Mouse (Mus musculus) C2C12 (cell line): ENCODE measurements around the gene Gm42372. TPM values are rescaled to one million over a fixed set of nuclear protein-coding genes. Genes with fewer than 3 reads are reported as not detected.

Experiments
- H3K27me3 ChIP-seq: one replicate; pipeline ENCODE4 v1.6.1; 2011; ENCODE audit not compliant: control insufficient read depth, insufficient read depth, insufficient read length
- H3K36me3 ChIP-seq: one replicate; pipeline ENCODE4 v1.6.1; 2011; ENCODE audit not compliant: control insufficient read depth, insufficient read depth
- H3K4me3 ChIP-seq: one replicate; pipeline ENCODE4 v1.5.1; 2011; ENCODE audit warnings: mild to moderate bottlenecking, control low read depth; ENCODE audit not compliant: poor library complexity, insufficient read depth, severe bottlenecking
- H3K79me2 ChIP-seq: one replicate; pipeline ENCODE4 v1.6.1; 2011; ENCODE audit not compliant: control insufficient read depth, insufficient read depth
- H3K79me3 ChIP-seq: one replicate; pipeline ENCODE4 v1.6.1; 2011; ENCODE audit warnings: low read depth, control low read depth
- H3ac ChIP-seq: one replicate; pipeline ENCODE3; 2011; ENCODE audit warnings: low read depth; ENCODE audit not compliant: control insufficient read depth, insufficient read length
- CEBPB ChIP-seq: IDR thresholded peaks from one replicate; pipeline ENCODE4 v1.6.1; 2011; ENCODE audit warnings: low read depth, mild to moderate bottlenecking, control low read depth, moderate library complexity
- CTCF ChIP-seq: IDR thresholded peaks from one replicate; pipeline ENCODE4 v1.5.1; 2011; ENCODE audit not compliant: control insufficient read depth, insufficient read depth, insufficient read length
- FOSL1 ChIP-seq: IDR thresholded peaks from one replicate; pipeline ENCODE4 v1.8.0; 2011; ENCODE audit warnings: mild to moderate bottlenecking, low read length; ENCODE audit not compliant: poor library complexity, insufficient read depth, severe bottlenecking
- MAX ChIP-seq: IDR thresholded peaks from one replicate; pipeline ENCODE4 v1.6.1; 2011; ENCODE audit warnings: mild to moderate bottlenecking, control low read depth
- MYOD1 ChIP-seq: IDR thresholded peaks from one replicate; pipeline ENCODE4 v1.6.1; 2011; ENCODE audit warnings: low read depth; ENCODE audit not compliant: control insufficient read depth, insufficient read length
- MYOG ChIP-seq: IDR thresholded peaks from one replicate; pipeline ENCODE4 v1.6.1; 2011; ENCODE audit not compliant: control insufficient read depth, insufficient read length; ENCODE audit errors: extremely low read depth
- USF1 ChIP-seq: IDR thresholded peaks from one replicate; pipeline ENCODE4 v1.6.1; 2011; ENCODE audit warnings: low read depth, mild to moderate bottlenecking, control low read depth, moderate library complexity
- polyA plus RNA-seq: library from polyadenylated mRNA; unstranded; fragments of >200 nt; fragmentation: generic; extraction: Trizol; gene quantifications from one replicate; pipeline ENCODE4 v1.2.1, GENCODE M21; 2012; ENCODE audit warnings: missing spikeins

The Gm42372 gene
- polyA plus RNA-seq, 1 experiment, result not detected

DNA sequence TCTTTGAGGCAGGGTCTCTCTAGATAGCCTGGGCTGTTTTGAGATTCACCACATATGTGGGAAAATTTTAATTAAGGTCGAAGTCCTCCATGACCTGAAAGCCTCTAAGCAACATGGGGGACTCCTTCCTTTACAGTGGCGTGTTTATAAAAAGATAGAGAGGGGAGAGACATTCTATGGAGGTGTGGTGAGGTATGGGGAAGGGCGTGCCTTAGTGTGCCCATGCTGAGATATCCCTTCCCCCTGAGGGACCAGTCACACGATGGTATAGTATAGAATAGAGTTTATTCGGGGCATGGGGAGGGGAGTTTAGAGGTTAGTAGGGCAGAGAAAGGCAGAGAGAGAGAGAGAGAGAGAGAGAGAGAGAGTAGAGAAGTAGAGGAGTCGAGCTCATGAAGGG, 4.7 kb upstream of the Gm42372 start:
- H3K4me3 ChIP-seq, result no peak overlapping the region
- no peaks in the 10 kb centered on the region for H3K36me3 ChIP-seq
- no peaks in the 10 kb centered on the region for H3K79me3 ChIP-seq
- H3K79me2 ChIP-seq, result no peaks in the 10 kb centered on the region
- H3ac ChIP-seq, result no peak overlapping the region
- TF ChIP-seq MYOD1 (no peak), FOSL1 (no peak), MAX (no peak), CEBPB (no peak), USF1 (no peak), MYOG (no peak), CTCF (no peak)
- H3K27me3 ChIP-seq, result no peaks in the 10 kb centered on the region

DNA sequence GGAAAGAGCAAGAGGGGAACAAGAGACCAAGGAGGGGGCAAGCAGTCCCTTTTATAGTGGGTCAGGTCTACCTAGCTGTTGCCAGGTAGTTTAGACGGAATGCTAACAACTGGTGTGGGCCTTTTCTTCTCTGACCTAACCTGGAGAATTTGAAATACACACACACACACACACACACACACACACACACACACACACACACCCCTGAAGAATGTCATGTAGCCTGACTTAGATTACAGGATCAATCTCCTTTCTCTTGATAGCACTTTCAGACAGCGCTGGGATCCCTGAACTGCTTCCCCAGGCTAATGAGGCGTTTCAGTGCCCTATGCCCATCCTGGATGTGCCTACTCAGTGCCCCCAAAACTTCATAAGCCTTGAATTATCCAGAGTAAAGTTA, 4.3 kb upstream of the Gm42372 start:
- no peak for TF ChIP-seq FOSL1
- TF ChIP-seq CEBPB, result no peak
- TF ChIP-seq MYOD1, result no peak
- TF ChIP-seq MYOG, result no peak
- no peak for TF ChIP-seq USF1
- TF ChIP-seq CTCF, result no peak
- no peak for TF ChIP-seq MAX
- Histone ChIP-seq H3K79me2 (no peaks in the 10 kb centered on the region), H3K36me3 (no peaks in the 10 kb centered on the region), H3K27me3 (no peaks in the 10 kb centered on the region), H3K4me3 (no peak overlapping the region), H3ac (no peak overlapping the region), H3K79me3 (no peaks in the 10 kb centered on the region)

DNA sequence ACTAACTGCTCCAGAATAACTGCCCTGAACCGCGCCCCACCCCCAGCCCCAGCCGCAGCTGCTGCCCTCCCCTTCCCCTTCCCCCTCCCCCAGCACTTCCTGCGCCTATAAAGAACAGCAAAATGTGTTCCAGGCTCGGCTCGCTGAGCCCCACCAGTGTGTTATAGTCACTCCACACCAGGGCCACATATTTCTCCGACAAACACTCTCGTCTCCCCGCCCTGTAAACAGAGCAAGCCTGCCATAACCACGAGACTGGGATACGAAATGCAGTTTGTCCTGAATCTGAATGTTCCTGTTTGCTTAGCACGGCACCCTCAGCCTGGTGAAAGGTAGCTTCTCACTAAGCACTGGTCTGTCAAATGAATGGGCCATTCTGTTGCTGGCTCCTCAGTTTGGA, 2.5 kb upstream of the Gm42372 start:
- H3K36me3 ChIP-seq, result no peaks in the 10 kb centered on the region
- H3K27me3 ChIP-seq, result no peaks in the 10 kb centered on the region
- no peaks in the 10 kb centered on the region for H3K79me2 ChIP-seq
- no peaks in the 10 kb centered on the region for H3K79me3 ChIP-seq
- H3K4me3 ChIP-seq, result no peak overlapping the region
- no peak for TF ChIP-seq CEBPB
- H3ac ChIP-seq, result no peak overlapping the region

DNA sequence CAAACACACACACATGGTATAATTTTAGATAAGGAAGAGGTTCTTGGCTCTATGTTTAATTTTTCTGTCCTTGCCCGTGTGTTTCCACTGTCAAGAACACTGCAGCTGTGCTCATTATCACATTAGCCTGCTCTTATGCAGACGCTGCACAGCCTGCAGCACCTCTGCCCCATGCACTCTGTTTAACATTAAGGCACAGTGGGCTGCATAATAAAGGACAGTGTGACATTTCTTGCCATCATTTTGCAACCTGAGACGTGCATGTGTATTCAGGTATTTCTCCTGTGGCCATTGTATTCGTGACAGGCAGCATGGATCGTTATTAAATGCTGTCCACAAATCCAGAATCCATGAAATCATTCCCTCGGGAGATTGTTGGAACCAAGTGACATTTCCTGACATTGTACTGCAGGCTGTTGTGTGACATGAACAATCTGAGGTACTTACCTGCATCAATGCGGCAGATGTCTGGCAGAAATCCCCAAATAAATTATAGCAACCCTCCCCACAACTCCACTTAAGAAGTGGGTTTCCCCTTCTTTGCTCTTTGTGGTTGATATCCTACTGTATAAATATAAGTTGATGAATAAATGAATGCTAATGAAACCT, 4.8 kb downstream of the Gm42372 start:
- no peak overlapping the region for H3K4me3 ChIP-seq
- H3ac ChIP-seq, result no peak overlapping the region
- H3K36me3 ChIP-seq, result no peaks in the 10 kb centered on the region
- H3K79me2 ChIP-seq, result no peaks in the 10 kb centered on the region
- no peaks in the 10 kb centered on the region for H3K27me3 ChIP-seq
- H3K79me3 ChIP-seq, result no peaks in the 10 kb centered on the region
- TF ChIP-seq MYOD1, result no peak
- no peak for TF ChIP-seq USF1
- TF ChIP-seq MAX, result no peak
- no peak for TF ChIP-seq FOSL1
- TF ChIP-seq MYOG, result no peak
- TF ChIP-seq CTCF, result no peak
- TF ChIP-seq CEBPB, result no peak

DNA sequence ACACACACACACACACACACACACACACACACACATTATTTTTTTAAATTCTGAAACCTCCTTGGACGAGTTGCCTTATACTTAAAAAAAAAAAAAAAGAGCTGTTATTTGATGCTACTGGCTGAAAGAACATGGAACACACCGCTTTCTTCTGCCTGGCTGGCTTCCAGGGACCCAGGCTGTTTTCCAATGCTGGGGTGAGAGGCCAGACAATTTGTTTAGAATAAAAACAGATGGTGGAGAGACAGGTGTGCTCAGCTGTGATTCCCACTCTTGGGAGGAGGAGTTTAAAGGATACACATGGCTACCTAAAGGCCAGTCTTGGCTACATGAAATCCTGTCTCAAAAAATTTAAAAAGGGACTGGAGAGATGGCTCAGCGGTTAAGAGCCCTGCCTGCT, 5.5 kb downstream of the Gm42372 start:
- Histone ChIP-seq H3K79me3 (no peaks in the 10 kb centered on the region), H3K27me3 (no peaks in the 10 kb centered on the region), H3K79me2 (no peaks in the 10 kb centered on the region), H3K36me3 (no peaks in the 10 kb centered on the region), H3ac (no peak overlapping the region), H3K4me3 (no peak overlapping the region)
- TF ChIP-seq CEBPB (no peak), FOSL1 (no peak), CTCF (no peak), MYOD1 (no peak), MYOG (no peak), MAX (no peak), USF1 (no peak)

DNA sequence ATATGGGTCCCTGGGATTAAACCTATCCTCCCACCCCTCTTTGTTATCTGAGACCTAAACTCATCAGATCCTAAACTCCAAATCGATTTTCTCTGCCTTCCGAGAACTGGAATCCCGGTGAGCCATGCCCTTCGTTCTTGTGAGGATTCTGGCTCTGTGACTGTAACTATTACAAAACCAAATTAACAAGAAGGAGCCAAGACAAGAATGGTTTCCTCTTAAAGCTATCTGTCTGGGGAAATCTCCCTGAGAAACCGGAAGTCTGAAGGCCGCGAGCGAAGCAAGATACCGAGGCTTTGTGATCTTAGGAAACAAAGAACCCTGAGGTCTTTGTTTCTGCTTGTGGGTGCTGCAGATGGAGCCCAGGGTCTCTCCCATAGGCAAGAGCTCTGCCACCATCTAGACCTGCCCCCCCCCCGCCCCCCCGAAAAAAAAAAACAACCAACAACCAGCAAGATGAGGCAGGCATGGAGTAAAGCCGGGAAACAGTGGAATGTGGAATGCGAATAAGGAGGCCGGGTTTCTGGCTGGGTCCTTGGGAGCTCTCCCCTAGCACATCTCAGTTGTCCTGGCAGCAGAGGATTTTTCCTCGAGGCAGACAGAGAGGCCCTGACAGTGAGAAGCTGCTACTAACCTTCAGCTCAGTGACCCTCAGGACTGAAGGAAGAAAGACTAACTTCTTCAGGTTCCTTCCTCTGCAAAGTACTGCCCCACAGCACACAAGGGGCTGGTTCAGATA, 7.3 kb downstream of the Gm42372 start:
- Histone ChIP-seq H3K27me3 (no peaks in the 10 kb centered on the region), H3ac (no peak overlapping the region), H3K36me3 (no peaks in the 10 kb centered on the region), H3K79me2 (no peaks in the 10 kb centered on the region), H3K79me3 (no peaks in the 10 kb centered on the region), H3K4me3 (no peak overlapping the region)
- no peak for TF ChIP-seq MYOG
- TF ChIP-seq CEBPB, result no peak
- no peak for TF ChIP-seq MYOD1
- no peak for TF ChIP-seq CTCF
- TF ChIP-seq MAX, result no peak
- no peak for TF ChIP-seq USF1
